Mouse (Mus musculus): ENCODE data around the gene Cobll1.

DNA sequence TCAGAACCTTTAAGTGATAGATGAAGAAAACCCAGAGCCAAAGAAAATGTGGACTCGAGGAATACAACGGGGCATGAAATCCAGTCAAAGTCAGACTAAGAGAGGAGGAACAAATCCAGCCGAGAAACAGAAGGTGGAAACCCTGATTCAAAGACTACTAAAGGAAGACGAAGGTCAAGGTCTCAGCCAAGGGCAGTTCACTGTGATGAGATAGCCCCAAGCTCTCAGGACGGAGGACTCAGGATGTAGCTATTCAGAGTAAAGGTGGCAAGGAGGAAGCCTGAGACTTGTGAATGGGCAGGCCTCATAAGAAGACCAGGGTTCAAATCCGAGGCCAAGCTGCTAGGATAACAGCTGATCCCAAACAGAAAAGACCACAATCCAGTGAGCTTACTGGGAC, 90.3 kb downstream of the Cobll1 start:
- TF ChIP-seq CTCF (IDR thresholded peaks at IDR 0.05; ENCODE audit: extremely low read depth, insufficient read length, insufficient replicate concordance, low read depth, low read length) (no peak), POLR2A (IDR thresholded peaks at IDR 0.05; ENCODE audit: low read depth, low read length) (no peak)

Measured in small intestine, adult 2 months (tissue).